Mouse (Mus musculus) left cerebral cortex, adult 2 months (tissue): ENCODE results near the gene Plcl2. TPM values are rescaled to one million over a fixed set of nuclear protein-coding genes. Genes with fewer than 3 reads are reported as not detected.
"Not testable (repeated sequence)": the region's sequence is repeated elsewhere in the genome, so short reads cannot be mapped to it uniquely, and the experiment has no call there.

ENCODE experiments used
- DNase-seq, 2 experiments: peaks; one replicate each; pipeline ENCODE4 v3.0.0; 2021 to 2022; ENCODE audit warnings: low spot score in 2 of 2, mixed read lengths in 1 of 2; ENCODE audit errors: extremely low spot score in 1 of 2
- H3K27ac ChIP-seq: fragments of 200-600 bp; 2 replicates; pipeline ENCODE4 v1.8.1; 2022
- H3K4me3 ChIP-seq: fragments of 200-600 bp; 2 replicates; pipeline ENCODE4 v1.8.1; 2022
- CTCF ChIP-seq: fragments of 200-600 bp; IDR thresholded peaks from 2 replicates; pipeline ENCODE4 v1.8.1; 2022; ENCODE audit warnings: antibody characterized with exemption, mild to moderate bottlenecking, moderate library complexity
- intact Hi-C: fragments of 180-260 bp; cut with DNase I; formaldehyde crosslinking; loops from one replicate; pipeline ENCODE4 v1.15.1; 2025
- total RNA-seq, 2 experiments: library from RNA; stranded (reverse); gene quantifications; 2 replicates each; pipeline ENCODE4 v1.2.3; 2021

Plcl2 gene
- total RNA-seq, 2 experiments from 2014 or later: 90.8 to 94.5 TPM

GRCm38 (mm10) chr17:50641076-50641610 lies 131.9 kb downstream of the Plcl2 start:
- DNase-seq: no peak
- peak overlapping the region; percentile 68 for H3K27ac ChIP-seq

GRCm38 (mm10) chr17:50641879-50642278 lies 132.7 kb downstream of the Plcl2 start:
- TF ChIP-seq CTCF: no peak
- intact Hi-C loops: loop anchor here (2.0 to 5.0 kb wide), 2 partner anchors 233 to 250 kb away; no protein-coding TSS in a partner anchor
- peak overlapping the region; percentile 68 for H3K27ac ChIP-seq
- no peak for DNase-seq
- H3K4me3 ChIP-seq: no peak overlapping the region

More at GRCm38 (mm10) chr17:50641076-50641610, 131.9 kb downstream of the Plcl2 start:
- TF ChIP-seq CTCF: no peak
- no peak overlapping the region for H3K4me3 ChIP-seq
- intact Hi-C loops: loop anchor here (2.0 to 5.0 kb wide), 2 partner anchors 232 to 249 kb away; no protein-coding TSS in a partner anchor

- DNase-seq: peak in 1 of 2 experiments; percentile 48
- peak overlapping the region; percentile 57; the same call in 1 of the 2 replicates for H3K27ac ChIP-seq
- intact Hi-C loops: loop anchor here (5.0 kb wide), 1 partner anchor 251 kb away; no protein-coding TSS in a partner anchor
- H3K4me3 ChIP-seq: no peak overlapping the region
- no peak for TF ChIP-seq CTCF
Observed at GRCm38 (mm10) chr17:50643356-50643755, 134.2 kb downstream of the Plcl2 start.

GRCm38 (mm10) chr17:50643989-50644388 lies 134.8 kb downstream of the Plcl2 start:
- DNase-seq: no peak
- no peak overlapping the region for H3K4me3 ChIP-seq
- TF ChIP-seq CTCF: no peak
- intact Hi-C loops: loop anchor here (5.0 kb wide), 1 partner anchor 252 kb away; no protein-coding TSS in a partner anchor
- peak overlapping the region; percentile 57 for H3K27ac ChIP-seq

GRCm38 (mm10) chr17:50648141-50648540 lies 138.9 kb downstream of the Plcl2 start:
- H3K27ac ChIP-seq: peak overlapping the region; percentile 86; the same call in 1 of the 2 replicates
- H3K4me3 ChIP-seq, DNase-seq, intact Hi-C loops: not testable (repeated sequence)

GRCm38 (mm10) chr17:50648757-50649419 lies 139.7 kb downstream of the Plcl2 start:
- H3K4me3 ChIP-seq: no peak overlapping the region
- DNase-seq: no peak
- peak overlapping the region; percentile 86 for H3K27ac ChIP-seq
- intact Hi-C loops: no loop called here
- no peak for TF ChIP-seq CTCF

- intact Hi-C loops: loop anchor here (1.0 kb wide), 1 partner anchor 113 kb away; no protein-coding TSS in a partner anchor
- peak in 1 of 2 experiments; percentile 41 for DNase-seq
- no peak overlapping the region for H3K4me3 ChIP-seq
- H3K27ac ChIP-seq: peak overlapping the region; percentile 86
- TF ChIP-seq CTCF: no peak
Observed at GRCm38 (mm10) chr17:50650535-50651223, 141.5 kb downstream of the Plcl2 start.

GRCm38 (mm10) chr17:50654741-50655415 lies 145.7 kb downstream of the Plcl2 start:
- no peak overlapping the region for H3K4me3 ChIP-seq
- TF ChIP-seq CTCF: no peak
- DNase-seq: no peak
- intact Hi-C loops: no loop called here
- peak overlapping the region; percentile 17; the same call in 1 of the 2 replicates for H3K27ac ChIP-seq

- DNase-seq: no peak
- peak overlapping the region; percentile 17; the same call in 1 of the 2 replicates for H3K27ac ChIP-seq
- no peak overlapping the region for H3K4me3 ChIP-seq
- TF ChIP-seq CTCF: no peak
- intact Hi-C loops: no loop called here
Observed at GRCm38 (mm10) chr17:50655416-50655776, 146.2 kb downstream of the Plcl2 start.

GRCm38 (mm10) chr17:50657321-50657720 lies 148.1 kb downstream of the Plcl2 start:
- intact Hi-C loops: no loop called here
- Histone ChIP-seq H3K4me3 (no peak overlapping the region), H3K27ac (no peak overlapping the region)
- TF ChIP-seq CTCF: no peak
- no peak for DNase-seq

- no peak for TF ChIP-seq CTCF
- H3K4me3 ChIP-seq: no peak overlapping the region
- H3K27ac ChIP-seq: no peak overlapping the region
- DNase-seq: no peak
- intact Hi-C loops: no loop called here
Observed at GRCm38 (mm10) chr17:50658901-50659300, 149.7 kb downstream of the Plcl2 start.
